Mouse (Mus musculus): ENCODE data around the gene 4930564D02Rik. TPM values are rescaled to one million over a fixed set of nuclear protein-coding genes. Genes with fewer than 3 reads are reported as not detected.

Gene 4930564D02Rik
- polyA plus RNA-seq, 1 experiment from 2014 or later = not detected

- H3K9ac ChIP-seq (replicated peaks; ENCODE audit: low read depth, low read length) = no peak overlapping the region
- WGBS = 87% methylated on average over 8 of the region's 8 CpGs
- no peaks in the 10 kb centered on the region for H3K4me1 ChIP-seq (replicated peaks; ENCODE audit: control insufficient read depth, insufficient read depth, low read length)
- no peak for ATAC-seq
- no peaks in the 10 kb centered on the region for H3K36me3 ChIP-seq (ENCODE audit: control insufficient read depth, insufficient read depth)
- no peaks in the 10 kb centered on the region for H3K27me3 ChIP-seq (replicated peaks; ENCODE audit: control insufficient read depth, insufficient read depth, low read length)
- no peak overlapping the region for H3K27ac ChIP-seq (ENCODE audit: low read length)
- no peak overlapping the region for H3K4me2 ChIP-seq (ENCODE audit: low read length)
- no peaks in the 10 kb centered on the region for H3K9me3 ChIP-seq (ENCODE audit: control insufficient read depth, low read length)
- H3K4me3 ChIP-seq (replicated peaks; ENCODE audit: low read length) = no peak overlapping the region
These were observed 3.9 kb downstream of the 4930564D02Rik start for GRCm38 (mm10) chr3:105070553-105070952.

DNA sequence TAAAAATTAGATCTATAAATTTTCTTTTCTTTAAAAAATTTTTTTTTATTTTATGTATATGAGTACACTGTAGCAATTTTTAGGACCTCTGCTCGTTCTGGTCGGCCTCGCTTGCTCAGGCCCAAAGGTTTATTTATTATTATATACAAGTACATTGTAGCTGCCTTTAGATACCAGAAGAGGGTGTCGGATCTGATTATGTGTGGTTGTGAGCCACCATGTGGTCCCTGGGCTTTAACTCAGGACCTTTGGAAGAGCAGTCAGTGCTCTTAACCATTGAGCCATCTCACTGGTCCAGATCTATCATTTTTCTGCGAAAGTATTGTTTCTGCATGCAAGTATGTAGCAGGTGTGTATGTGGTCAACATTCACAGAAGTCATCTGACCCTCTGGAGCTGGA is 4.6 kb downstream of the 4930564D02Rik start:
- H3K4me3 ChIP-seq (replicated peaks; ENCODE audit: low read length) = no peak overlapping the region
- no peaks in the 10 kb centered on the region for H3K9me3 ChIP-seq (ENCODE audit: control insufficient read depth, low read length)
- no peaks in the 10 kb centered on the region for H3K27me3 ChIP-seq (replicated peaks; ENCODE audit: control insufficient read depth, insufficient read depth, low read length)
- 96% methylated on average over 5 of the region's 5 CpGs for WGBS
- H3K4me2 ChIP-seq (ENCODE audit: low read length) = no peak overlapping the region
- H3K9ac ChIP-seq (replicated peaks; ENCODE audit: low read depth, low read length) = no peak overlapping the region
- H3K36me3 ChIP-seq (ENCODE audit: control insufficient read depth, insufficient read depth) = no peaks in the 10 kb centered on the region
- no peak overlapping the region for H3K27ac ChIP-seq (ENCODE audit: low read length)
- ATAC-seq = no peak
- H3K4me1 ChIP-seq (replicated peaks; ENCODE audit: control insufficient read depth, insufficient read depth, low read length) = no peaks in the 10 kb centered on the region

DNA sequence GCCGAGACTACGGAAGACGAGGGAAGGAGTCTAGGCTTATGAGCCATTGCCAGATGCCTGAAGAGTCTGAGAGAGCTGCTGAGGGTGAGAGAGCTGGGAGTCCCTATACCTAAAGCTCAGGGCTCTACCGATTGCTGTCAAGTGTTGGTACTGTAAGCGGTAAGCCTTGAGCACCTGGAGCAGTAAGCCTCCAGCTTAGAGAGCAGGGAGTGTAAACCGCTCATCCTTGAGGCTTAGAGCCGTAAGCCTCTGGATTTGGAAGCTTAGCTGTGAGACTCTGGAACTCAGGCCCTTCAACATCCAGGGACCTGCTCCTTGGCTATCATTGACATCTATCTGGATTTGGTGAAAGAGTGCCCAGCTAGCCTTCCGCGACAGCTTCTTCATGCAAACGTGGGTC is 5.9 kb downstream of the 4930564D02Rik start:
- H3K27ac ChIP-seq (ENCODE audit: low read length) = no peak overlapping the region
- no peaks in the 10 kb centered on the region for H3K36me3 ChIP-seq (ENCODE audit: control insufficient read depth, insufficient read depth)
- no peak for ATAC-seq
- no peak overlapping the region for H3K4me2 ChIP-seq (ENCODE audit: low read length)
- H3K4me1 ChIP-seq (replicated peaks; ENCODE audit: control insufficient read depth, insufficient read depth, low read length) = no peaks in the 10 kb centered on the region
- 90% methylated on average over 10 of the region's 10 CpGs for WGBS
- no peaks in the 10 kb centered on the region for H3K27me3 ChIP-seq (replicated peaks; ENCODE audit: control insufficient read depth, insufficient read depth, low read length)
- H3K9me3 ChIP-seq (ENCODE audit: control insufficient read depth, low read length) = no peaks in the 10 kb centered on the region
- no peak overlapping the region for H3K4me3 ChIP-seq (replicated peaks; ENCODE audit: low read length)
- no peak overlapping the region for H3K9ac ChIP-seq (replicated peaks; ENCODE audit: low read depth, low read length)

- 93% methylated on average over 5 of the region's 5 CpGs for whole genome bisulfite sequencing
- ATAC-seq = no peak
- Histone ChIP-seq H3K27ac (ENCODE audit: low read length) (no peak overlapping the region), H3K4me1 (replicated peaks; ENCODE audit: control insufficient read depth, insufficient read depth, low read length) (no peaks in the 10 kb centered on the region), H3K4me3 (replicated peaks; ENCODE audit: low read length) (no peak overlapping the region), H3K9ac (replicated peaks; ENCODE audit: low read depth, low read length) (no peak overlapping the region), H3K4me2 (ENCODE audit: low read length) (no peak overlapping the region), H3K36me3 (ENCODE audit: control insufficient read depth, insufficient read depth) (no peaks in the 10 kb centered on the region), H3K9me3 (ENCODE audit: control insufficient read depth, low read length) (no peaks in the 10 kb centered on the region), H3K27me3 (replicated peaks; ENCODE audit: control insufficient read depth, insufficient read depth, low read length) (no peaks in the 10 kb centered on the region)
These were observed 9.2 kb downstream of the 4930564D02Rik start for GRCm38 (mm10) chr3:105075796-105076195.

DNA sequence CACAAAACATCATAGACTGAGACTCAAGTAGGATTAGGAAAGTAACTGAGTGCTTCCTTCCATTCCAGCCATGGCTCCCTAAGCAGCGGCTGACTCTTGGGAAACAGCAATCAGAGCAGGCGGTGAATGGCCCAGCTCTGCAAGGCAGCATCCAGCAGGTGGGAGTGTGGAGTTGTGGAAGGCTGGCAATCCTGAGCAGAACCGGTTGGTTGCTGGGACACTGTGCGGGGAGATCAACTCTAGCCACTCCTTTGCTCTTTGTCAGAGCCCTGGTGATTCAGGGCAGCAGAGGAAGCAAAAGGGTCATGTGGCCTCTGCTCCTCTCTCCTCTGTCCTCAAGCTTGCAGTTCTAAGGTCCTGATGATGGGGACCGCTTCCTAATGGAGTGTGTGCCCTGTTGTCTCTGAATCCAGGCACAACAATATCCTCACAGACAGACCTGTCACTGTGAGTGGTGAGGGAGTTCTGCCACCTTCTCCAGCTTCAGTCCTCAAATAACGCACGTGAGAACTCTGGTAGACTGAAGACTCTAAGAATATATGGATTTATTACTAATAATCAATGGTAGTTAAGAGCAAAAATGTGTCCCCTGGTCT is 11.7 kb downstream of the 4930564D02Rik start:
- Histone ChIP-seq H3K4me3 (replicated peaks; ENCODE audit: low read length) (no peak overlapping the region), H3K27me3 (replicated peaks; ENCODE audit: control insufficient read depth, insufficient read depth, low read length) (no peaks in the 10 kb centered on the region), H3K27ac (ENCODE audit: low read length) (no peak overlapping the region), H3K9me3 (ENCODE audit: control insufficient read depth, low read length) (no peaks in the 10 kb centered on the region), H3K36me3 (ENCODE audit: control insufficient read depth, insufficient read depth) (no peaks in the 10 kb centered on the region), H3K9ac (replicated peaks; ENCODE audit: low read depth, low read length) (no peak overlapping the region), H3K4me1 (replicated peaks; ENCODE audit: control insufficient read depth, insufficient read depth, low read length) (no peaks in the 10 kb centered on the region), H3K4me2 (ENCODE audit: low read length) (no peak overlapping the region)
- 17% methylated on average over 7 of the region's 7 CpGs for WGBS
- ATAC-seq = peak; percentile 98

DNA sequence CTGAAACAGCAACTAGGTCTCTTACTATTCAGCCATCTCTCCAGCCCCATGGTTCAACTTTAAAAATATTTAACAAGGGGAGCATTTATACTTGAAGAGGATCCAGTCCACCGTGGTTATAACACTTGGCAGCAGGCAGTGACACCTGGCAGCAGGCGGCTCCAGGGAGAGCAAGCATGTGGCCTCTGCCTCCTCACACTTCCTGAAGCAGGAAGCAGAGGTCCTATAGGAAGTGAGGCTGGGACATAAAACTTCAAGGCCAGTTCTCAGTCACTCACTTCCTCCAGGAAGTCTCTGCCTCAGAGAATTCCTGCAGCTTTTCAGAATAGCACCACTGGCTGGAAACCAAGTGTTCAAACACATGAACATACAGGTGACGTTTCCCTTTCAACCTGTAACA is 20.7 kb downstream of the 4930564D02Rik start:
- H3K9me3 ChIP-seq (ENCODE audit: control insufficient read depth, low read length) = no peaks in the 10 kb centered on the region

GRCm38 (mm10) chr3:105088638-105089037 is 22.0 kb downstream of the 4930564D02Rik start:
- ATAC-seq = no peak
- 85% methylated on average over 2 of the region's 2 CpGs for WGBS
- no peaks in the 10 kb centered on the region for H3K36me3 ChIP-seq (ENCODE audit: control insufficient read depth, insufficient read depth)
- H3K27me3 ChIP-seq (replicated peaks; ENCODE audit: control insufficient read depth, insufficient read depth, low read length) = no peaks in the 10 kb centered on the region; the same call in 1 of the 2 replicates
- no peak overlapping the region for H3K27ac ChIP-seq (ENCODE audit: low read length)
- no peak overlapping the region for H3K9ac ChIP-seq (replicated peaks; ENCODE audit: low read depth, low read length)
- no peaks in the 10 kb centered on the region for H3K9me3 ChIP-seq (ENCODE audit: control insufficient read depth, low read length)
- H3K4me3 ChIP-seq (replicated peaks; ENCODE audit: low read length) = no peak overlapping the region
- no peaks in the 10 kb centered on the region for H3K4me1 ChIP-seq (replicated peaks; ENCODE audit: control insufficient read depth, insufficient read depth, low read length)
- no peak overlapping the region for H3K4me2 ChIP-seq (ENCODE audit: low read length)

More for the DNA sequence above, 20.7 kb downstream of the 4930564D02Rik start:
- Histone ChIP-seq H3K27me3 (replicated peaks; ENCODE audit: control insufficient read depth, insufficient read depth, low read length) (no peaks in the 10 kb centered on the region; the same call in 1 of the 2 replicates), H3K4me2 (ENCODE audit: low read length) (no peak overlapping the region), H3K4me1 (replicated peaks; ENCODE audit: control insufficient read depth, insufficient read depth, low read length) (no peaks in the 10 kb centered on the region), H3K27ac (ENCODE audit: low read length) (no peak overlapping the region), H3K9ac (replicated peaks; ENCODE audit: low read depth, low read length) (no peak overlapping the region), H3K36me3 (ENCODE audit: control insufficient read depth, insufficient read depth) (no peaks in the 10 kb centered on the region), H3K4me3 (replicated peaks; ENCODE audit: low read length) (no peak overlapping the region)
- 78% methylated on average over 3 of the region's 3 CpGs for WGBS
- no peak for ATAC-seq

DNA sequence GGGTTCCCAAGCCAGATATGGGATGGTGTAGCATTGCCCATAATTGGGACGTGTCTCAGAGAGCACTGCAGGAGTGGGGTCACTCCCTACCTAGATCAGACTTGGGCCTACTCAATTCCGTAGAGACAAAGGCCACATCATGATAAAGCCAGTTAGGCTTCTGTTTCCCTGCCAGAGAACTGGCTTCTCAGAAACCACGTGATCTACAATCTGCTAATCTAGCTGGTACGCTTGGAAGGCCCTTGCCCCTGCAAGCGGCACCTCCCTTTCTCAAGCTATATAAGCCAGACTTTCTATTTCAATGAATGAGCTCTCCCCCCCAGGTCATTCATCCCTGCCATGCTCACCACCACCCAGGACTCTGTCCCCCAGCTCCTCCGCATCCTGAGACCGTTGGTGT is 23.5 kb downstream of the 4930564D02Rik start:
- H3K36me3 ChIP-seq (ENCODE audit: control insufficient read depth, insufficient read depth) = no peaks in the 10 kb centered on the region
- H3K27ac ChIP-seq (ENCODE audit: low read length) = no peak overlapping the region
- H3K4me3 ChIP-seq (replicated peaks; ENCODE audit: low read length) = no peak overlapping the region
- no peak for ATAC-seq
- no peak overlapping the region for H3K9ac ChIP-seq (replicated peaks; ENCODE audit: low read depth, low read length)
- no peaks in the 10 kb centered on the region for H3K4me1 ChIP-seq (replicated peaks; ENCODE audit: control insufficient read depth, insufficient read depth, low read length)
- no peaks in the 10 kb centered on the region; the same call in 1 of the 2 replicates for H3K27me3 ChIP-seq (replicated peaks; ENCODE audit: control insufficient read depth, insufficient read depth, low read length)
- H3K4me2 ChIP-seq (ENCODE audit: low read length) = no peak overlapping the region
- WGBS = 90% methylated on average over 7 of the region's 7 CpGs
- no peaks in the 10 kb centered on the region for H3K9me3 ChIP-seq (ENCODE audit: control insufficient read depth, low read length)

GRCm38 (mm10) chr3:105090981-105091380 is 24.3 kb downstream of the 4930564D02Rik start:
- ATAC-seq = peak; percentile 54; the same call in 1 of the 2 replicates
- H3K9ac ChIP-seq (replicated peaks; ENCODE audit: low read depth, low read length) = no peak overlapping the region
- H3K9me3 ChIP-seq (ENCODE audit: control insufficient read depth, low read length) = no peaks in the 10 kb centered on the region
- no peak overlapping the region for H3K4me3 ChIP-seq (replicated peaks; ENCODE audit: low read length)
- no peaks in the 10 kb centered on the region for H3K4me1 ChIP-seq (replicated peaks; ENCODE audit: control insufficient read depth, insufficient read depth, low read length)
- no peak overlapping the region for H3K4me2 ChIP-seq (ENCODE audit: low read length)
- no peak overlapping the region for H3K27ac ChIP-seq (ENCODE audit: low read length)
- no peaks in the 10 kb centered on the region; the same call in 1 of the 2 replicates for H3K27me3 ChIP-seq (replicated peaks; ENCODE audit: control insufficient read depth, insufficient read depth, low read length)
- H3K36me3 ChIP-seq (ENCODE audit: control insufficient read depth, insufficient read depth) = no peaks in the 10 kb centered on the region
- WGBS = 18% methylated on average over 3 of the region's 3 CpGs
